Comparison of ENCODE assay signal across 12 mouse cellular contexts in genomic region chr13:63410578-63411298, GRCm38 (mm10).
DNase-seq lines count a peak whose midpoint lies in the region; ATAC-seq and TF ChIP-seq lines count a peak whose summit lies in the region.
"Had no signal": no experiment of that assay in that cellular context is flagged by ENCODE, and none has a peak within 500 bp of the region (broad histone marks: within the 10 kb centered on the region; RNA-seq: fewer than 3 reads in every experiment).

No protein-coding gene starts in this region.

- peak in 1 of 2 experiments; percentile 39; a peak in 2 of 4 replicates for TF ChIP-seq POLR2A in MEL (IDR thresholded peaks at IDR 0.05; ENCODE audit: control insufficient read depth in 1 of 2, insufficient read depth in 1 of 2, low read depth in 1 of 2, low read length in 2 of 2, poor library complexity in 1 of 2)

- H3K4me3 ChIP-seq in kidney, embryonic 15.5 days (replicated peaks), result no peak overlapping the region
- H3K4me3 ChIP-seq in MEL (ENCODE audit: control insufficient read depth in 1 of 2, insufficient read depth in 1 of 2, low read depth in 2 of 2, low read length in 2 of 2), result peak overlapping the region; percentile 40 to 57
- H3K4me3 ChIP-seq in midbrain, embryonic 16.5 days (ENCODE audit: low read depth, low read length), result no peak overlapping the region
- no peak overlapping the region for H3K4me3 ChIP-seq in hindbrain, embryonic 11.5 days (ENCODE audit: low read depth, low read length)
- H3K4me3 ChIP-seq: gastrocnemius, adult 2 months had no signal

- no peaks in the 10 kb centered on the region for H3K9me3 ChIP-seq in kidney, embryonic 15.5 days (replicated peaks)
- H3K9me3 ChIP-seq in MEL (replicated peaks; ENCODE audit: insufficient read depth, low read length), result no peaks in the 10 kb centered on the region
- H3K9me3 ChIP-seq in midbrain, embryonic 16.5 days (replicated peaks; ENCODE audit: control insufficient read depth, low read length, poor library complexity, severe bottlenecking), result no peaks in the 10 kb centered on the region
- no peaks in the 10 kb centered on the region for H3K9me3 ChIP-seq in hindbrain, embryonic 11.5 days (ENCODE audit: control insufficient read depth, low read length)

- no peak overlapping the region for H3K27ac ChIP-seq in kidney, embryonic 15.5 days
- H3K27ac ChIP-seq in MEL (ENCODE audit: control insufficient read depth, low read depth, low read length), result peak overlapping the region; percentile 89
- H3K27ac ChIP-seq in midbrain, embryonic 16.5 days (ENCODE audit: low read length), result no peak overlapping the region
- H3K27ac ChIP-seq in hindbrain, embryonic 11.5 days (ENCODE audit: low read depth, low read length), result no peak overlapping the region
- H3K27ac ChIP-seq: gastrocnemius, adult 2 months; hindbrain, postnatal 0 days had no signal

- H3K27me3 ChIP-seq in kidney, embryonic 15.5 days, result no peaks in the 10 kb centered on the region
- H3K27me3 ChIP-seq in MEL (ENCODE audit: control insufficient read depth in 1 of 2, insufficient read depth in 2 of 2, low read length in 2 of 2), result no peaks in the 10 kb centered on the region
- no peaks in the 10 kb centered on the region for H3K27me3 ChIP-seq in midbrain, embryonic 16.5 days (ENCODE audit: control insufficient read depth, insufficient read depth, low read depth, low read length)
- no peaks in the 10 kb centered on the region for H3K27me3 ChIP-seq in hindbrain, embryonic 11.5 days (ENCODE audit: control insufficient read depth, insufficient read depth, low read length)

- no peak overlapping the region for H3K9ac ChIP-seq in kidney, embryonic 15.5 days
- H3K9ac ChIP-seq in MEL (ENCODE audit: control insufficient read depth, low read depth, low read length, poor library complexity, severe bottlenecking), result peak overlapping the region; percentile 55
- H3K9ac ChIP-seq in midbrain, embryonic 16.5 days (ENCODE audit: low read depth, low read length), result no peak overlapping the region
- H3K9ac ChIP-seq in hindbrain, embryonic 11.5 days (ENCODE audit: low read depth, low read length), result no peak overlapping the region

- 0 out of 2 replicates have a peak, but pooled peaks cover 5% of the 10 kb centered on the region for H3K4me1 ChIP-seq in kidney, embryonic 15.5 days
- peaks cover 2 to 23% of the 10 kb centered on the region in 2 experiments; a peak in 3 of 4 replicates for H3K4me1 ChIP-seq in MEL (ENCODE audit: control insufficient read depth in 1 of 2, insufficient read depth in 2 of 2, low read length in 2 of 2)
- H3K4me1 ChIP-seq in midbrain, embryonic 16.5 days (ENCODE audit: control insufficient read depth, insufficient read depth, low read length), result no peaks in the 10 kb centered on the region
- no peaks in the 10 kb centered on the region for H3K4me1 ChIP-seq in hindbrain, embryonic 11.5 days (replicated peaks; ENCODE audit: control insufficient read depth, insufficient read depth, low read length)

- WGBS in kidney, embryonic 15.5 days, result 73% methylated on average over 9 of the region's 9 CpGs
- WGBS in midbrain, embryonic 16.5 days, result 88% methylated on average over 9 of the region's 9 CpGs
- WGBS in hindbrain, embryonic 11.5 days, result 86% methylated on average over 9 of the region's 9 CpGs

- no peak for ATAC-seq in kidney, embryonic 15.5 days (replicated peaks; ENCODE audit: low FRiP score)
- ATAC-seq in hematopoietic stem cell, adult 5-6 weeks (replicated peaks in 1 of 2; ENCODE audit: insufficient read depth in 1 of 2, low FRiP score in 2 of 2, low TSS enrichment in 1 of 2, low read depth in 1 of 2, poor library complexity in 2 of 2, severe bottlenecking in 2 of 2), result peak; percentile 62 to 83
- peak; percentile 74 for ATAC-seq in megakaryocyte, adult 5-6 weeks (ENCODE audit: poor library complexity, severe bottlenecking)
- ATAC-seq in frontal cortex, adult (ENCODE audit: low TSS enrichment), result no peak
- ATAC-seq in midbrain, embryonic 16.5 days, result no peak
- no peak for ATAC-seq in hindbrain, embryonic 11.5 days (ENCODE audit: low FRiP score)
- ATAC-seq: hindbrain, postnatal 0 days had no signal

- H3K79me2 ChIP-seq in MEL (ENCODE audit: control insufficient read depth, insufficient read depth, low read length, poor library complexity), result no peaks in the 10 kb centered on the region

- no peak overlapping the region for H3K4me2 ChIP-seq in kidney, embryonic 15.5 days
- H3K4me2 ChIP-seq in midbrain, embryonic 16.5 days (ENCODE audit: low read length), result no peak overlapping the region
- no peak overlapping the region for H3K4me2 ChIP-seq in hindbrain, embryonic 11.5 days (replicated peaks; ENCODE audit: low read depth, low read length)

- peak; percentile 32 for DNase-seq in kidney, adult 9 months
- DNase-seq in MEL (ENCODE audit: low read depth, low spot score), result peak; percentile 85
- DNase-seq in hindbrain, embryonic 11.5 days (ENCODE audit: low spot score), result no peak
- DNase-seq: embryo, embryonic 11 days; gastrocnemius, adult 2 months; thymus, postnatal 14 days had no signal

- no peak for TF ChIP-seq CTCF in MEL (IDR thresholded peaks at IDR 0.05 in 2 of 3, conservative IDR thresholded peaks at IDR 0.05 in 1 of 3; ENCODE audit: control insufficient read depth in 1 of 3, insufficient read depth in 1 of 3, low read depth in 2 of 3, low read length in 3 of 3, poor library complexity in 1 of 3, severe bottlenecking in 1 of 3)

- TF ChIP-seq RAD21 in MEL (IDR thresholded peaks at IDR 0.05; ENCODE audit: low read depth, low read length), result no peak

- H3K36me3 ChIP-seq in kidney, embryonic 15.5 days, result no peaks in the 10 kb centered on the region
- H3K36me3 ChIP-seq in MEL (ENCODE audit: control insufficient read depth in 1 of 2, insufficient read depth in 2 of 2, low read length in 2 of 2), result peaks cover 0 to 21% of the 10 kb centered on the region in 2 experiments; a peak in 2 of 4 replicates
- H3K36me3 ChIP-seq in midbrain, embryonic 16.5 days (ENCODE audit: control insufficient read depth, insufficient read depth, low read length), result no peaks in the 10 kb centered on the region
- no peaks in the 10 kb centered on the region for H3K36me3 ChIP-seq in hindbrain, embryonic 11.5 days (ENCODE audit: control insufficient read depth, insufficient read depth, low read length)

- peak; percentile 87 to 92 for TF ChIP-seq EP300 in MEL (IDR thresholded peaks at IDR 0.05; ENCODE audit: low read depth in 1 of 2, low read length in 2 of 2)

TF ChIP-seq in MEL, 35 proteins besides CTCF, POLR2A, EP300 and RAD21 (continues in another document):
- TF ChIP-seq ETS1 (IDR thresholded peaks at IDR 0.05; ENCODE audit: low read depth, low read length) (peak; percentile 66; the same call in 1 of the 2 replicates), MAX (IDR thresholded peaks at IDR 0.05; ENCODE audit: low read length) (no peak), ZC3H11A (IDR thresholded peaks at IDR 0.05; ENCODE audit: low read depth, low read length) (no peak), SMC3 (IDR thresholded peaks at IDR 0.05; ENCODE audit: low read depth, low read length) (no peak), GATA1 (IDR thresholded peaks at IDR 0.05; ENCODE audit: low read depth, low read length) (peak; percentile 96), KAT2A (conservative IDR thresholded peaks at IDR 0.05; ENCODE audit: low read depth, low read length) (no peak), HCFC1 (IDR thresholded peaks at IDR 0.05; ENCODE audit: low read depth, low read length) (peak; percentile 45; the same call in 1 of the 2 replicates), RCOR1 (IDR thresholded peaks at IDR 0.05; ENCODE audit: low read depth, low read length) (peak; percentile 60), POLR2AphosphoS5 (IDR thresholded peaks at IDR 0.05; ENCODE audit: borderline replicate concordance, low read depth, low read length) (no peak), ELF1 (IDR thresholded peaks at IDR 0.05; ENCODE audit: low read depth, low read length) (no peak), MXI1 (IDR thresholded peaks at IDR 0.05; ENCODE audit: low read depth, low read length) (peak; percentile 46), ZKSCAN1 (IDR thresholded peaks at IDR 0.05; ENCODE audit: low read depth, low read length) (no peak), CHD2 (IDR thresholded peaks at IDR 0.05; ENCODE audit: low read length) (no peak), TBP (IDR thresholded peaks at IDR 0.05; ENCODE audit: low read depth, low read length) (peak; percentile 72), UBTF (IDR thresholded peaks at IDR 0.05; ENCODE audit: borderline replicate concordance, insufficient read depth, low read depth, low read length) (no peak), ZMIZ1 (IDR thresholded peaks at IDR 0.05; ENCODE audit: low read depth, low read length) (0 out of 2 replicates have a peak, but pooled peaks have one; percentile 22), BHLHE40 (IDR thresholded peaks at IDR 0.05; ENCODE audit: borderline replicate concordance, low read depth, low read length) (no peak), NRF1 (IDR thresholded peaks at IDR 0.05; ENCODE audit: insufficient read depth, low read depth, low read length, poor library complexity, severe bottlenecking) (peak; percentile 12; the same call in 1 of the 2 replicates), USF1 (IDR thresholded peaks at IDR 0.05; ENCODE audit: low read depth, low read length) (no peak), MAZ (IDR thresholded peaks at IDR 0.05; ENCODE audit: low read depth, low read length) (0 out of 2 replicates have a peak, but pooled peaks have one; percentile 46), MYB (IDR thresholded peaks at IDR 0.05; ENCODE audit: low read depth, low read length) (peak; percentile 48; the same call in 1 of the 2 replicates), GABPA (IDR thresholded peaks at IDR 0.05; ENCODE audit: low read depth, low read length) (no peak), SIN3A (IDR thresholded peaks at IDR 0.05; ENCODE audit: low read length) (peak; percentile 68; the same call in 1 of the 2 replicates), JUND (IDR thresholded peaks at IDR 0.05; ENCODE audit: low read depth, low read length) (no peak), CHD1 (IDR thresholded peaks at IDR 0.05; ENCODE audit: low read depth, low read length) (0 out of 2 replicates have a peak, but pooled peaks have one; percentile 9), E2F4 (IDR thresholded peaks at IDR 0.05; ENCODE audit: borderline replicate concordance, low read depth, low read length) (no peak), TAL1 (IDR thresholded peaks at IDR 0.05; ENCODE audit: low read length) (peak; percentile 49), MAFK (IDR thresholded peaks at IDR 0.05; ENCODE audit: borderline replicate concordance, low read depth, low read length) (0 out of 2 replicates have a peak, but pooled peaks have one; percentile 18), MYC (IDR thresholded peaks at IDR 0.05; ENCODE audit: low read depth, low read length) (0 out of 2 replicates have a peak, but pooled peaks have one; percentile 37), POLR2AphosphoS2 (IDR thresholded peaks at IDR 0.05; ENCODE audit: low read length) (no peak), ZNF384 (IDR thresholded peaks at IDR 0.05; ENCODE audit: low read depth, low read length) (peak; percentile 42; the same call in 1 of the 2 replicates)

Comparison
In these comparisons a context has a peak if more than half of its experiments do, and no peak if none do; other contexts are left out.
1. ATAC-seq: peak in hematopoietic stem cell, adult 5-6 weeks (2 of 2) and megakaryocyte, adult 5-6 weeks (single experiment); none in kidney, embryonic 15.5 days (single experiment), frontal cortex, adult (single experiment), midbrain, embryonic 16.5 days (single experiment) and hindbrain, embryonic 11.5 days (single experiment).
2. H3K4me3 ChIP-seq: peak in MEL (2 of 2); none in kidney, embryonic 15.5 days (single experiment), midbrain, embryonic 16.5 days (single experiment) and hindbrain, embryonic 11.5 days (single experiment).